Mouse (Mus musculus): ENCODE data around the gene Fars2.

Gene Fars2

DNA sequence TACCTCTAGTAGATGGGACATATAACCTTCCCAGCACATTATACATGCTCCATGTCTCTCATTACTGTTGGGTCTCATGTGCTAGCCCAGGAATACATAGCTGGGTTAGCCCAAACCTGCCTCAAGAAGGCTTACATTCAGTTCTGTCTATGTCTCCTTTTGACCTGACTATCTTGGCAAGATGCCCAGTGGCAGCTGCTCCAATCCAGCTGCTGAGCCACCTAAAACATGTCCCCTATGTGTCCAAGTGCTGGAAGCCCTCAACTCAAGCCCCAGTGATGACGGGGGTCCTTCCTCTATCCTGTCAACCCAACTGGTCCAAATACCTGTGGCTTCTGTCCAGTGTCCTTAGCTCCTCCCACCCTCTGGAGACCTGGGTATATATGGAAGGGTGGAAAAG lies 437.5 kb downstream of the Fars2 start:
- no peak for DNase-seq (ENCODE audit: extremely low read depth, low read depth, low spot score)

DNA sequence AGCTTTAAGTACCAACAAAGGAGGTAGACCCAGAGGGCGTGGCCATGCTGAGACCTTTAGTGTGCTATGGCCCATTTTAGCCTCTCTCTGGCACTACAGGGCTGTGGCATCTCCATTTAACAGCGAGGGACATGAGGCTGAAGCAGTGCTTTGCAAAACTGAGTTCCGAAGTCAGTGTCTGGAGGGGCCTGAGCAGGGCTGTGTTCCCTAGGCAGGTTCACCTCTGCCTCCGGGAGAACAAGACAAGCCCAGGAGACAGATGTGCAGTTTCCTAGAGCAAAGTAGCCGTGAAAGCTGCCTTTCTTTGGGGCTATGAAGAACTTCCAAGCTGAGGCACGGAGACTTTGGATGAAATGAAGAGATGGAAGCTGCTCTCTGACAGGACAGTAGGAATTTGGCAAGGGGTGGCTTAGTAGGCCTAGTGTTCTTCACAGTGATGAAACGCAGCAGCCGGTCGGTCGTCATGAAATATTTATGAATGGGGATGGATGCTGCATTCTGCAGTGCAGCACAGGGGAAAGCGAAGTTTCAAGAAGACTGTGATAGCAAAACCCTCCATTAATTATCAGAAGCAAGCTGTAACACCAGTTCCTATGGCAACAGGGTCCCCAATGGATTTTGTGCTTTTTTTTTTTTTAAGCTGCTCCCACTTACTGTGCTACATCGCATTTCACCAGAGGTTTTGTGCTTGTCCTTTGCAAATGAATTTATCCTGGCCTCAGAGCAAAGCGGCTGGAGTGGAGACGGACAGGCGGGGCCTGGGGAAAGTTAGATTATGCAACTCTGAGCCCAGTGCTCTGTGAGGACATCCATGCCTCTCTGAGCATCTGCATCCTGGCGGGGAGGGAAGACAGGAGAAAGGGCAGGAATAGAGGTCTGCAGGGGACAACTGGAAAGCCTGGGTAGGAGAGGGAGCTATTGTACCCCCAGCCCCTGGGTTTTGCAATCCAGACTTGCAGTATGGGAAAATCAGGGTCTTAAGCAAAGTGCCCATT lies 445.5 kb downstream of the Fars2 start:
- no peak for DNase-seq (ENCODE audit: extremely low read depth, low read depth, low spot score)

DNA sequence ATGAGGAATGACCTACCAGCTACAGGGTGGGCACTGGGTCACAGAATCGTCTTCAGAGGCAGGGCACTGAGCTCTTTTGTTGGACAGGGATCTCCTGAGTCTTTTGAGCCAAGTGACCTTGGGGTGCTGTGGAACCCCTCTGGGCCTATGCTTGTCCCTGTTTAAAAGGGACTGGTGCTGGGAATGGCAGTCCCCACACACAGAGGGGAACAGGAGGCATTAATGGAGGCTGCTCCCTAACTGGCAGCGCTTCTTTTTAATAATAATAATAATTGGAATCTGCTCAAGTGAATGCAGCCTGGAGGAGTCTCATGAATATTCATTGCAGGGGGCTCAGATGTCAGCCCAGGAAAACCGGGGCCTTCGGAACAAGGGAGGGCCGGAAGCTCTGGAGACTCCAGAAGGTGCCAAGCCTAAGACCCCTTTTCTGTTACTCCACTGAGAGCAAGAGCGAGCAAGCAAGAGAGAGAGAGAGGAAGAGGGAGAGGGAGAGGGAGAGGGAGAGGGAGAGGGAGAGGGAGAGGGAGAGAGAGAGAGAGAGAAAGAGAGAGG lies 447.6 kb downstream of the Fars2 start:
- DNase-seq (ENCODE audit: extremely low read depth, low read depth, low spot score): no peak

DNA sequence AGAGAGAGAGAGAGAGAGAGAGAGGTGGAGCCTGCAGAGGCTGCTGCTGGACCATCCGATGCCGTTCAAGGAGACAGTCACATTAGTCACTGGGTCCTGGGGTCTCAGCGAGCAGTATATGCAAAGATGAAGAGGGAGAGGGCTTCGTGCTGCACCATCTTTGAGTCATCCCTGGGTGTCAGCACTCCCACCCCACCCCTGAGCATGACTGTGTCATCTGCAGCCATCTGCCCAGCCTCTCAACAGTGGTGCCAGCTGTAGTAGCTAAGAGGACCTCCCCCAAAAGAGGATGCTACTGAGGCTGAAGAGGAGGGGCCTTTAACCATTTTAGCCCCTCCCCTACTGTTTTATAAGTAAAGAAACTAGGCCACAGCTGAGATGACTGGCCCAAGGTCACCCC lies 459.6 kb downstream of the Fars2 start:
- no peak for DNase-seq (ENCODE audit: extremely low read depth, low read depth, low spot score)

DNA sequence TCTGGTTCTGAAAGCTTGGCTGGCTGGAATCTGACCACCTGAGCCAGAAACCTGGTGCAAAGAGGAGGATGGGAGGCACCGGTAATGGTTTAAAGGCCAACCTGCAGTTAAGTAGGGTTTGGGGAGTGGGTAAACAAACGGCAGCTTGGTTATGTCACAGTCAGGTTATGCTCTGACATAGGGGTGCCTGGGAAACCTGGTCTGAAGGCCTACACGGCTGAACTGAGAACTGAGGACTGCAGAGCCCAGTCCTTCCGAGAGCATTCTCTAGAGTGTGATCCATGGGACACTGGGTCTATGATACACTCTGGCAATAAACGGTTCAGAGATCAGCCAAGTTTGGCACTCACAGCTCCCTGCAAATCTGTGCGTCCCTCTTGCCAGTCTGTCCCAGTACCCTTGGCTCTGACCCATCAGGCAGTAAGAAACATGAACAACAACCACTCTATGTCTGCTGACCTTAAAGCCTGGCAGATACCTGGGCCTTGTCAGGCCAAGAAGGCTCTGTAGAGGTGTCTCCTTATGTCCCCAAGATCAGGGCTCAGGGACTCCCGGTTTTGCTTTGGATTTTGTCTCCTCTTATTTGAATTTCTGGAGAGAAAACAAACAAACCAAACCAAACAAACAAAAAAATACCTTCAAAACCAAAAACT lies 460.8 kb downstream of the Fars2 start:
- no peak for DNase-seq (ENCODE audit: extremely low read depth, low read depth, low spot score)

DNA sequence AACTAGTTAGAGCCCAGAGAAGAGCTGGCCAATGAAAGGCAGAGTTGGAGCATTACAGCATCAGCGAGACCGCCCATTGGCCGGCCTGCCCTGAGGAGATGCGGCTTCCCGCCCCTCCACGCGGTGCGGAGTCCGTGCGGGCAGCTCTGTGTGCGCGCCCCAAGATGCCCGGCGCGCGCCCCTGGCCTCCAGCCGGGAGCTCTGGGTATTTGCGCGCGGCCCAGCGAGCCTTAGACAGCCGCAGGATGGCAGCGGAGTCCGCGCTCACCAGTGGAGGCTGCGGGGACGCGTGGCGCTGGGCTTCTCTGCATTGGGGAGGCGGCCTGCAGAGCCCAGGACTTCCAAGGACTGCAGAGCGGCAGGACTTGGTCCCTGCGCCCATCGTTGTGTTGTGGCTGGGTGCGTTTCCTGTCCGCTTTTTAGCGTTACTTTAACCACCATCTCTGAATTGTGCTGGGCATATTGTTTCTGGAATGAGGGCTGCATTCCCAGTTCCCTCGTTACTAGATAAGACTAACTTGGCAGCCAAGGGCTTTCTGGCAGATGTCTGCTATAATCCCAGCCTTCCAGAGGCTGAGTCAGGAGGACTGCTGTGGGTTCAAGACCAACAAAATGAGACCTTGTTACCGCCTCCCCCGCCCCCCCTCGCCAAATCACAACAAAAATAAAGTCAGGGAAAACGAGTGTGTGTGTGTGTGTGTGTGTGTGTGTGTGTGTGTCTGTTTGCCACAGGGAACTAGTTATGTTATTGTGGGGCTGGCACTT lies 461.5 kb downstream of the Fars2 start:
- DNase-seq (ENCODE audit: extremely low read depth, low read depth, low spot score): no peak

DNA sequence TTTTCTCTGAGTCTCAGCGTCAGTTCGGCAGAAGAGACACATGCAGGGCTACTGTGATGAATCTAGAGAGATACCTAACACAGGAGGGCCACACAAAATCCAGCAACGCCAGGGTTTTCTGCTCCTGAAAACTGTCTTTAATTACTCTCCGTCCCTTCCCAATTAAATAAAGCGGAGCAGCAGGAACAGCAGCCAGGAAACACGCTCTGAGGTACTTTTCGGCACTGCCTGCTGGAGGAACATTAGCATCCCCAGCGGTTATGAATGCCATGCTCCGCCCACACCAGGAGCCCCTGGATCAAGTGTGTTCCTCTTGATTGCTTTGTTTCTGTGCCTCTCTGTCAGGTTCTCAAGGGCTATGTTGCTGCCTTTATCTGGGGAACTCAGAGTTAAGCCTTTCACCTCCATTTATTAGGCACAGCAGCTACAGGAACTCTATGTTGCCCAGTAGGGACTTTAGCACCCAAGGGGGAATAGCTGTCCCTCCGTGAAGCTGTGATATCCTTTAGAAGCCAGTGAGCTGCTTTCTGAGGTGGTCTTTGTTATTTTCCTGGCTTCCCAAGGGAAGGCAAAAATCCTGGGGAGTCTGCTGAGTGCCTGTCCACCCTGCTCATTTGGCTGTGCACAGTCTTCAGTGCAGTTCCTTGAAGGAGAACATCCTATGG lies 465.3 kb downstream of the Fars2 start:
- no peak for DNase-seq (ENCODE audit: extremely low read depth, low read depth, low spot score)

DNA sequence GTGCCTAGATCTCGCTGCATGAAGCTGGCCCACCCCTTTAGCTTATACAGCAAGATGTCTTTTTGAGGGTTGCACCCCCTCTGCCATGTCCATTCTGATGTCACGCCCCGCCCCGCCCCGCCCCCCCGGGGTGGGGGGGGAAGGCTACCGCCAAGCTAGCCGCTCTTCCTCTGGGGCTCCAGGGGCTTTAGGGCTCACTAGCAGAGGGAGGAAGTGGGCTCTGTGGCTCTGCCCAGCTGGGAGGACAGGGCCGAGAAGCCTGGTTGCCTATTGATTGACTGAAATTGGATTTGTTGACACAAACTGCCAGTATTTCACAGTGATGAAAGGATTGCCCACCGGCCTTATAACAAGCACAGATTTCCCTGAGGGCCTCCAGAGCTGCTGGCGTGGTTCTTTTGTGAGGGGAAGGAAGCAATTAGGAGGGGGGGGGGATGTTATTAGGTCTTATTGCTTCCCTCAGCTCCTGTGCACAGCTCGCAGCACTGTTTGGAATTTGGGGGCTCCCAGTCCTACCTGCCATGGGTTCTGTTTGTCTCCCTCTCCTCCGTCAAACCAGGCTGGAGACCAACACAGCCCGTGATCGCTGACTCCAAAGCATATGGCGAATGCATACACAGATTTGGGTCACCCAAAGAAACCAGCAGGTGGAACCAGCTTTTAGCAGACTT lies 466.4 kb downstream of the Fars2 start:
- DNase-seq (ENCODE audit: extremely low read depth, low read depth, low spot score): no peak

DNA sequence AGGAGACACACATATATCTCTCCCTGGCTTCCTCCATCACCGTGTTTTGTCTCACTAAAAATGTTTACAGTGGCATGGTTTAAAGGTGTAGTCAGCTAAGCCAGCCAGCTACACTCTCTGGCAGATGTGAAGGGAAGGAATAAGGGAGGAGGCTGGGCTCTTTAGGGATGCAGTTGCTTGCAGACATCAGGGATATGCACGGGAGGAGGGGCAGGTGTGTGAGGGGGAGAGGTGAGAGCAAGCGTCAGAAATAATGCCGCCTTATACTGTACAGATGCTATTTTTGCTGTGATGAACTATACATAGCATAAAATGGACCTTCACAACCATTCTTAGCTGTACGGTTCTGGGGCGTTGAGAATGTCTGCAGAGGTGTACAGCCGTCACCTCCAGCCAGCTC lies 467.0 kb downstream of the Fars2 start:
- no peak for DNase-seq (ENCODE audit: extremely low read depth, low read depth, low spot score)

DNA sequence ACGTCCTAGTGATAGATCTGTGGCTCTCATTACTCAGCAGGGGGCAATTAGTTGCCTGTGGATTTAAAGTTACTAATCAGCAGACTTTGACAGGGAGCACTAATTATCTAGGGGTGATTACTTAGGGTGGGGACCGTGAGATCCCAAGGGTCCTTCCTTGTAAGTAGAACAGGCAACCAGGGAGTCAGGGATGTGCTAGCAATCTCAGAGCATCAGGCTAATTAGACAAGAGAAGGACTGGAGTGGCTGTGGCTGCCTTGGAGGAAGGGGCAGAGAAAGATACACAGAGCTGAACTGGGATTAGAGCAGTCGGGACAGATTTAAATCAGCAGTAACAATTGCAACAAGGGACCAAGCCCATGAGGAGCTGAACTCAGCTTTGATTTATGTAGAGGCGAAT lies 471.9 kb downstream of the Fars2 start:
- DNase-seq (ENCODE audit: extremely low read depth, low read depth, low spot score): no peak

DNA sequence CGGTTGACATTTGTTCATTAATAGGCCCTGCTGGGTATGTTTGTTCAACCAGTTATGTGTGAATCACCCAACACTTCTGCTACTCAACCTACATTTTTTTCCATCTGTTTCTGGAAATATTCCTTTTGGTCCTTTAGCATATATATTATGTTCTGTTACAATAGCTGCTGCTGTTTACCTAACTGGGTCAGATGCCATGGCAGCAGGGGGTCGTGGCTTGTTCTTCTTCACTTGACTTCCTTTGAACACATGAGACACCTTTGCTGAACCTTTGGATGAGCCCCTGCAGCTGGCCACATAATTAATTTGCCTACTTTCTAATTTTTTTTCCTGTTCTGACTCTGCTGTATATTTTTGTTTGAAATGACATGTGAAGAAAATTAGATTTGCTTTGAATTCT lies 475.1 kb downstream of the Fars2 start:
- DNase-seq (ENCODE audit: extremely low read depth, low read depth, low spot score): no peak

DNA sequence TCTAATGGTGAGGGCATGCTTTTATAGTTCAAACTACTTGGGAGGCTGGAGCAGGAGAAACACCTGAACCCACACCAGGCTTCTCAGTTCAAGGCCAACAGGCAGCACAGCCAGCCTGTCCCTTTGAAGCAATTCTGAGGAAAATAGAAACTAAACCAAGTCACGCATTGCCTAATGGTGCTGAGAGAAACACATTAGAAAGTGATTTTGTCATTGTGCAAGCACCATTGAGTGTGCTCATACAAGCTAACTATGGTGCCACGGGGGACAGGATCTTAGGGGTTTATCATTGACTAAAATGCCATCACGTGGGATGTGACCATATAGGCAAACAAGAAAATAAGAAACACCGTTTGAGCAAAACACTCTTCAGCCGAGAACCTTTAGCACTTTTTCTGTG lies 489.5 kb downstream of the Fars2 start:
- no peak for DNase-seq (ENCODE audit: extremely low read depth, low read depth, low spot score)

DNA sequence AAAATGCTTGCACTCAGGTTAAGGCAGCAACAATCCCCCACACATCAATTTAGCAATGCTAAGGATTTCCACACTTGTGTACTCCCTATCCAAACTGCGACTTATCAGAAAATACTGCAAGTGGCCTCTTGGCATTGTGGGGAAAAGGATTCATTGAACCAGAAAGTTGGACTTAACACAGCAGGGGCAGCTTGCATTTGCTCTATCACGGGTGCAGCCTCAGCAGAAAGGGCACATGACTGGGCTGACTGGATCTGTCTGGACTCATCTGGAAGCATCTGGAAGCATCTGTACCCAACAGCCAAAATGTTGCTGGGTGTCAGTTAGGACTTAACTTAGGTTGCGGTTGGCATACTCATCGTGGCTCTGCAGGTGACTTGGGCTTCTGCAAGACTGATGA lies 490.7 kb downstream of the Fars2 start:
- DNase-seq (ENCODE audit: extremely low read depth, low read depth, low spot score): no peak

DNA sequence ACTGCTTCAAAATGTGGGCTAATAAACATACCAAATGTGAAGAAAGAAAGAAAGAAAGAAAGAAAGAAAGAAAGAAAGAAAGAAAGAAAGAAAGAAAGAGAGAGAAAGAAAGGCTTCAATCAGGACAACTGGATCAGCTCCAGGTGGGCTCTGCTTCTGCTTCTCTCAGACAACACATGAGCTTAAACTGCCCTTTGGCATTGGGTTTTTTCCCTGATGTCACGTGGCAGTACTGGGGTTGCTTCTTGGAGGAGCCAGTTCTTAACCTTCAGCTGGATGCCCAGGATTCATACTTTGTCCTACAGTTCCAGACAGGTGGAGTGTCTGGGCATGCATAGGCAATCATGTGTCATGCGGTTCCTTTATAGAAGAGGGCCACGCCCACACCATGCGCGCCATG lies 493.2 kb downstream of the Fars2 start:
- peak; percentile 34 for DNase-seq (ENCODE audit: extremely low read depth, low read depth, low spot score)

DNA sequence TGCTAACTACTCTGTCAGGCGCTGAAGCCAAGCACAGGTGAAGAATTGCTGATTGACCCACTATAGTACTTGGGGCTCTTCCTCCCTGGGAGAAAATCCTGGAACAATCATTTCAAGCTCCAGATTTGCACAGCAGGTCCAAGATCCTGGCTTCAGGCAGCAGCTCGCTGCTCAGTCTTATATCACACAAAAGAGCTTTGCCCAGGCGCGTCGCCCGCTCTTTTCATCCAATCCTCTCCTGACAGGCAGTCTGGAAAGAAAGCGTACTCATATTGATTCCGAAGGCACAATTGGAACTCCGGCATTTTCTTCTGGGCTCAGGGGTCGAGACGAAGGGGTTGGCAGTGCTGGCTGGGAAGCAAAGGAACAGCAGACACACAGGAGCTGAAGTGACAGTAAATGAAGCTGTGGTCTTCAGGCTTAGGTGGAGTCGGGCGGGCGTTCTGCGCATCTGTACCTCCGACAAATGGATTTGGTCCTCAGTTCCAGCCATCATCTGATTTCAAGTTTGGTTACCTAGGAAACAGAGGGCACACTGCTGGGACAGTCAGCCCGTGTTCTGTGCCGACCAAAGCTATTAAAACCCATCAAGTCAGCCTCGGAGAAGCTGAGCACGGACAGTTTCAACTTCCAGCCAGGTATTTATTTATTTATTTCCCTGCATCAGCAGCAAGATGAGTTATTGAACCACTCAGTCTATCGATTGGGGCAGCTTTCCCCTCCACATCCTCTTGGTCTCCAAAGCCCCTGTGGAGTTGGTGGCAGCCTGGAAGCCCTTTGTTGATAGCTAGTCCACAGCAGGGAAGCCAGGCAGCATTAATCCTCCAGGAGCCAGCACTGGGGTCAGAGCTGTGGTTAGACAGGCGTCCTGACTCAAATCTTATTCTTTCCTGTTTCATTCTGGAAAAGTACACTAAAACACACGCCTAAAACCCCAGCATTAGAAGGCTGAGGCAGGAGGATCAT lies 495.9 kb downstream of the Fars2 start:
- DNase-seq (ENCODE audit: extremely low read depth, low read depth, low spot score): no peak

DNA sequence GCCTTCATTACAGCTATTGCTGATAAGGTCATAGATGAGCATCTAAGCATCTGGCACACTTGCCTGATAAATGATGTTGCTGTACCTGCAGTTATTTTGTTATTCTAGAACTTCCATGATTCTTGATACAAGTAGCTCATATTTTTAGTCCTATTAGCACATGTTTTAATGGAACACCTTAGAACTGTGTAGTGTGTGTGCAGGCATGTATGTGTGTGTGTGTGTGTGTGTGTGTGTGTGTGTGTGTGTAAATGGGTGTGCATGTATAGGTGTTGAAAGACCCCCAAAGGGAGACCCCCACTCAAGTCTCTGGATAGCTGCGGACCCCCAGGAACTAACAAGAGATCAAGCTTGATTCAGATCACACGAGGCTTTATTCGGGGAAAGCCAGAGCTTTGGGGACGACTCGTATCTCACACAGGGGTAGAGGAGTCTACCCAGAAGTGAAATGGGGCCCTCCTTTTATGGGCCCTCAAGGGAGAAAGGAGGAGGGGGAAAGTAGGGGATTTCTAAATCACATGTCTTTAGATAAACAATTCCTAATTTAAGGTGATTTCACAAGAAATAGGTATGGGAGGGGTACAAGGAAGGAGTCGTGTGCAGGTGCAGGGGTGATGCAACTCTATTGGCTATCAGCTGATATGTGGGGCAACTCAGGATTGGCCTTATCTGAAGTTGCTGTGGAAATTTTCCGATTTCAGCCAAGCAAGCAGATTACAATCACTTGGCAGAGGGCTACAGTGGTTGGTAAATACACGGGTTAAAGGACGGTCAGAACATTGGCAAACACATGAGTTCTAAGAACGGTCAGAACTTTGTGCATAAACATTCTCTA lies 503.5 kb downstream of the Fars2 start:
- peak; percentile 62 for DNase-seq (ENCODE audit: extremely low read depth, low read depth, low spot score)

DNA sequence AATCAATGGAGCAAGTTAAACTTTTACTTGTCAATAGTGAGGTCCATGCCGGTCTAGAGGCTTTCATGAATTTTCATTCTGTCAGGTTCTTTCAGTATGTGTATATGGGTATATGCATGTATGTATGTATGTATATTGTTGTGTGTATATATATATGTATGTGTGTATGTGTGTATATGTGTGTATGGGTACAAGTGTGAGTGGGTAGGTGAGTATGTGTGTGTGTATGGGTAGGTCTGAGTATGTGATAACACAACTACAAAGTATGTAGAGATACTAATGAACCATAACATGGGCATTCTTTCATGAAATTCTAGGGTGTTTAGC lies 504.1 kb downstream of the Fars2 start:
- no peak for DNase-seq (ENCODE audit: extremely low read depth, low read depth, low spot score)

DNA sequence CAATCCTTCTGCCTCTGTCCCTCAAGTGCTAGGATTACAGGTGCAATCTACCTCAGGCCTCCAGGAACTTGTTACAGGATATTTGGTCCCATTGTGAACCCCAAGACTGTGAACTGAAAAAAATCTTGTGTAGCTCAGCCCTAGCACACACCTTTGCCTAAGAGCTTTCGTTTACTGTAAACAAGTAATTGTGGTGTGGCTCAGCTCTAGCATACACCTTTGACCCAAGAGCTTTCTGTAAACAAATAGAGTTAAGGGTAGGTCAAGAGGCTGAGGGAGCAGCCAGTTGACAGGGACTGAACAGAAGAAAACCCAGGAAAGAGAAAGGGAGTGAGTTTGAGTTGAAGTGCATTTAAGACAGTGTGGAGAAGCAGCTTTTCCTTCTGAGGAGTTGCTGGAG lies 506.3 kb downstream of the Fars2 start:
- DNase-seq (ENCODE audit: extremely low read depth, low read depth, low spot score): no peak

Data from fat pad, adult 2 months (tissue).